ENCODE assay signal across 21 mouse cellular contexts in the genomic region with DNA sequence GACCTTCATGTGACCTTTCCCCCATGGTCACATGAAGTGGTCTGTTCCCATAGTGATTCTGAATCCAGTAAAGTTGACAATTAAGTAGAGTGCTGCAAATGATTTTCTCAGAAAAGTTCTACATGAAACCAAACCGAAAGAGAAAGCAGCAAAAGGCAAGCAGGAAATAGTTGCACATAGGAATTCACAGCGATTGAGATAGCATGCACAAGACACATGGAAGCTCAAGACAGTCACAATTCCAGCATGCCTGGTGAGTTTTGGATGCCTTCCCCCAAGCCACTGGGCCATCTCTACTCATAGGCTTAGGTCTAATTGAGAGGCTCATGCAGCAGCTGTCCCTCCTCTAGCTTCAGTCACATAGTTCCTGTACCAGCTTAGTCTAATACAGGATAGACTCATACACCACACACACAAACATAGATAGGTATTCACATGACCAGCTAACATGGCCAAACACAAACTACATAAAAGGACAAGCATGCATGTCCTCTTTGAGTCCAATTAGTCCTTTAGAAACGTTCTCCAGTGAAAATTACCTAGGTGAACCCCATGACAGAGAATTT.
DNase-seq lines count a peak whose midpoint lies in the region; ATAC-seq and TF ChIP-seq lines count a peak whose summit lies in the region.
"Had no signal": no experiment of that assay in that cellular context is flagged by ENCODE, and none has a peak within 500 bp of the region (broad histone marks: within the 10 kb centered on the region; RNA-seq: fewer than 3 reads in every experiment).

No protein-coding gene starts in this region.

- TF ChIP-seq CTCF in liver, adult 2 months (IDR thresholded peaks at IDR 0.05; ENCODE audit: low read depth, low read length) = no peak

- H3K27ac ChIP-seq in liver, adult 2 months (replicated peaks; ENCODE audit: insufficient read depth, low read depth, low read length) = no peak overlapping the region
- no peak overlapping the region for H3K27ac ChIP-seq in liver, embryonic 12.5 days
- H3K27ac ChIP-seq in heart, embryonic 11.5 days (ENCODE audit: low read depth, low read length) = no peak overlapping the region
- H3K27ac ChIP-seq in midbrain, embryonic 11.5 days (ENCODE audit: low read depth, low read length) = no peak overlapping the region
- H3K27ac ChIP-seq: forebrain, embryonic 13.5 days; gastrocnemius, adult 2 months; heart, embryonic 15.5 days; hindbrain, embryonic 13.5 days; limb, embryonic 10.5 days; midbrain, embryonic 15.5 days had no signal

- H3K9ac ChIP-seq in liver, adult 2 months (ENCODE audit: low read depth, low read length) = no peak overlapping the region
- H3K9ac ChIP-seq in liver, embryonic 12.5 days = no peak overlapping the region
- no peak overlapping the region for H3K9ac ChIP-seq in heart, embryonic 11.5 days (ENCODE audit: low read depth, low read length)
- no peak overlapping the region for H3K9ac ChIP-seq in midbrain, embryonic 11.5 days (ENCODE audit: low read length)
- H3K9ac ChIP-seq: forebrain, embryonic 13.5 days; heart, embryonic 15.5 days; hindbrain, embryonic 13.5 days; midbrain, embryonic 15.5 days had no signal

- peak; percentile 17 for DNase-seq in liver, adult 2 months (ENCODE audit: extremely low read depth, low read depth, low spot score)
- peak; percentile 9 for DNase-seq in thymus, postnatal 25 days
- DNase-seq in thymus, postnatal 14 days = no peak
- peak; percentile 66 for DNase-seq in induced T-regulatory cell, adult 2 months (ENCODE audit: low read depth)
- no peak for DNase-seq in midbrain, embryonic 11.5 days (ENCODE audit: low spot score, missing footprints)
- DNase-seq: adrenal gland, adult 2 months; cerebellum, adult 8-10 months; gastrocnemius, adult 2 months; heart, postnatal 36 days; kidney, adult 2 months; kidney, postnatal 10 days; lung, adult 2 months; lung, postnatal 14 days had no signal

- H3K9me3 ChIP-seq in liver, embryonic 12.5 days (replicated peaks) = no peaks in the 10 kb centered on the region
- no peaks in the 10 kb centered on the region for H3K9me3 ChIP-seq in heart, embryonic 11.5 days (replicated peaks; ENCODE audit: control insufficient read depth, low read length)
- H3K9me3 ChIP-seq in midbrain, embryonic 11.5 days (ENCODE audit: control insufficient read depth, low read length) = no peaks in the 10 kb centered on the region
- H3K9me3 ChIP-seq: forebrain, embryonic 13.5 days; heart, embryonic 15.5 days; hindbrain, embryonic 13.5 days; limb, embryonic 10.5 days; midbrain, embryonic 15.5 days had no signal

- H3K4me2 ChIP-seq in liver, embryonic 12.5 days = no peak overlapping the region
- H3K4me2 ChIP-seq in heart, embryonic 11.5 days = no peak overlapping the region
- no peak overlapping the region for H3K4me2 ChIP-seq in midbrain, embryonic 11.5 days
- H3K4me2 ChIP-seq: forebrain, embryonic 13.5 days; heart, embryonic 15.5 days; hindbrain, embryonic 13.5 days; liver, embryonic 11.5 days; midbrain, embryonic 15.5 days had no signal

- no peaks in the 10 kb centered on the region for H3K27me3 ChIP-seq in liver, adult 2 months (ENCODE audit: control insufficient read depth, insufficient read depth, low read length)
- no peaks in the 10 kb centered on the region for H3K27me3 ChIP-seq in liver, embryonic 12.5 days (replicated peaks)
- no peaks in the 10 kb centered on the region for H3K27me3 ChIP-seq in heart, embryonic 11.5 days (ENCODE audit: control insufficient read depth, insufficient read depth, low read length)
- no peaks in the 10 kb centered on the region for H3K27me3 ChIP-seq in midbrain, embryonic 11.5 days (ENCODE audit: control insufficient read depth, insufficient read depth, low read length)
- H3K27me3 ChIP-seq: forebrain, embryonic 13.5 days; heart, embryonic 15.5 days; hindbrain, embryonic 13.5 days; midbrain, embryonic 15.5 days had no signal

- TF ChIP-seq POLR2A in liver, adult 2 months (IDR thresholded peaks at IDR 0.05; ENCODE audit: extremely low read depth, insufficient read depth, low read length) = no peak

- no peaks in the 10 kb centered on the region for H3K36me3 ChIP-seq in liver, adult 2 months (ENCODE audit: control insufficient read depth, insufficient read depth, low read length)
- H3K36me3 ChIP-seq in liver, embryonic 12.5 days = no peaks in the 10 kb centered on the region
- H3K36me3 ChIP-seq in heart, embryonic 11.5 days (ENCODE audit: control insufficient read depth, insufficient read depth, low read length) = no peaks in the 10 kb centered on the region
- H3K36me3 ChIP-seq in midbrain, embryonic 11.5 days (ENCODE audit: control insufficient read depth, insufficient read depth, low read length) = no peaks in the 10 kb centered on the region
- H3K36me3 ChIP-seq: heart, embryonic 15.5 days; hindbrain, embryonic 13.5 days; limb, embryonic 10.5 days; midbrain, embryonic 15.5 days had no signal

- peaks cover 1% of the 10 kb centered on the region; the same call in 1 of the 2 replicates for H3K4me1 ChIP-seq in liver, adult 2 months (ENCODE audit: control insufficient read depth, insufficient read depth, low read length)
- no peaks in the 10 kb centered on the region for H3K4me1 ChIP-seq in liver, embryonic 12.5 days
- H3K4me1 ChIP-seq in heart, embryonic 11.5 days (ENCODE audit: control insufficient read depth, insufficient read depth, low read length) = no peaks in the 10 kb centered on the region
- H3K4me1 ChIP-seq in midbrain, embryonic 11.5 days (ENCODE audit: control insufficient read depth, insufficient read depth, low read length) = no peaks in the 10 kb centered on the region
- H3K4me1 ChIP-seq: forebrain, embryonic 13.5 days; heart, embryonic 15.5 days; hindbrain, embryonic 13.5 days; limb, embryonic 10.5 days; midbrain, embryonic 15.5 days had no signal

- no peaks in the 10 kb centered on the region for H3K79me2 ChIP-seq in liver, adult 2 months (ENCODE audit: control insufficient read depth, insufficient read depth, low read length)

- WGBS in liver, adult 2 months = 71% methylated on average over 3 of the region's 3 CpGs
- 59% methylated on average over 3 of the region's 3 CpGs for WGBS in liver, embryonic 12.5 days (ENCODE audit: insufficient replicate concordance)
- 73% methylated on average over 3 of the region's 3 CpGs for WGBS in heart, embryonic 11.5 days (ENCODE audit: insufficient replicate concordance)
- WGBS in midbrain, embryonic 11.5 days = 84% methylated on average over 3 of the region's 3 CpGs

- H3K4me3 ChIP-seq in liver, adult 2 months (ENCODE audit: insufficient read depth, low read depth, low read length) = no peak overlapping the region
- no peak overlapping the region for H3K4me3 ChIP-seq in liver, embryonic 12.5 days
- H3K4me3 ChIP-seq in heart, embryonic 11.5 days (ENCODE audit: low read depth, low read length) = no peak overlapping the region
- H3K4me3 ChIP-seq in midbrain, embryonic 11.5 days (ENCODE audit: low read depth, low read length) = no peak overlapping the region
- H3K4me3 ChIP-seq: forebrain, embryonic 13.5 days; gastrocnemius, adult 2 months; heart, embryonic 15.5 days; hindbrain, embryonic 13.5 days; limb, embryonic 10.5 days; midbrain, embryonic 15.5 days had no signal

- no peak for ATAC-seq in liver, embryonic 12.5 days
- no peak for ATAC-seq in heart, embryonic 11.5 days (replicated peaks; ENCODE audit: insufficient number of reproducible peaks, low FRiP score, low TSS enrichment)
- no peak for ATAC-seq in midbrain, embryonic 11.5 days (ENCODE audit: low FRiP score)
- ATAC-seq: forebrain, embryonic 13.5 days; midbrain, embryonic 15.5 days had no signal

Comparison
In these comparisons a context has a peak if more than half of its experiments do, and no peak if none do; other contexts are left out.
1. DNase-seq: peak in liver, adult 2 months (single experiment), thymus, postnatal 25 days (single experiment) and induced T-regulatory cell, adult 2 months (single experiment); none in thymus, postnatal 14 days (single experiment) and midbrain, embryonic 11.5 days (single experiment).